Mouse (Mus musculus) C2C12 (cell line): Measurements from ENCODE around the gene Znrd1as.
"Not testable (repeated sequence)": the region's sequence is repeated elsewhere in the genome, so short reads cannot be mapped to it uniquely, and the experiment has no call there.

Experiments used
- CEBPB ChIP-seq: IDR thresholded peaks from one replicate; pipeline ENCODE4 v1.6.1; 2011; ENCODE audit warnings: low read depth, mild to moderate bottlenecking, control low read depth, moderate library complexity
- CTCF ChIP-seq: IDR thresholded peaks from one replicate; pipeline ENCODE4 v1.5.1; 2011; ENCODE audit not compliant: control insufficient read depth, insufficient read depth, insufficient read length
- MAX ChIP-seq: IDR thresholded peaks from one replicate; pipeline ENCODE4 v1.6.1; 2011; ENCODE audit warnings: mild to moderate bottlenecking, control low read depth
- MYOD1 ChIP-seq: IDR thresholded peaks from one replicate; pipeline ENCODE4 v1.6.1; 2011; ENCODE audit warnings: low read depth; ENCODE audit not compliant: control insufficient read depth, insufficient read length
- MYOG ChIP-seq: IDR thresholded peaks from one replicate; pipeline ENCODE4 v1.6.1; 2011; ENCODE audit not compliant: control insufficient read depth, insufficient read length; ENCODE audit errors: extremely low read depth

DNA sequence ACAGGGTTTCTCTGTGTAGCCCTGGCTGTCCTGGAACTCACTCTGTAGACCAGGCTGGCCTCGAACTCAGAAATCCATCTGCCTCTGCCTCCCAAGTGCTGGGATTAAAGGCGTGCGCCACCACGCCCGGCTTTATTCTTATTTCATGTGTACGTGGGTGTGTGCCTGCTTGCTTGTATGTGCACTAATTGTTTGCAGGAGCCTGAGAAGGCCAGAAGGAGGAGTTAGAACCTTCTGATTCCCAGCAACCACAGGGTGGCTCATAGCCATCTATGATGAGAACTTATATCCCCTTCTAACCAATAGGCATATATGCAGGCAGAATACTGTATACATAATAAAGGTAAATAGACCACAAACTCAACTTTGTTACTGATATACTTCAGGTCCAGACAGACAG, 32.2 kb downstream of the Znrd1as start:
- not testable (repeated sequence) for TF ChIP-seq CTCF, MYOG, CEBPB, MAX, MYOD1
